Mouse (Mus musculus): ENCODE data around the gene Glb1. TPM values are rescaled to one million over a fixed set of nuclear protein-coding genes. Genes with fewer than 3 reads are reported as not detected.

The Glb1 gene
- total and polyA plus RNA-seq, 3 experiments, result 7.0 to 15.7 TPM; not detected in 1

- Histone ChIP-seq H3K36me3 (ENCODE audit: control insufficient read depth in 1 of 2, insufficient read depth in 2 of 2, low read length in 2 of 2) (no peaks in the 10 kb centered on the region), H3K79me2 (ENCODE audit: control insufficient read depth, insufficient read depth, low read length, poor library complexity) (no peaks in the 10 kb centered on the region), H3K27me3 (ENCODE audit: control insufficient read depth in 1 of 2, insufficient read depth in 2 of 2, low read length in 2 of 2) (no peaks in the 10 kb centered on the region), H3K4me3 (ENCODE audit: control insufficient read depth in 1 of 2, insufficient read depth in 1 of 2, low read depth in 2 of 2, low read length in 2 of 2) (no peak overlapping the region), H3K9me3 (replicated peaks; ENCODE audit: insufficient read depth, low read length) (no peaks in the 10 kb centered on the region), H3K27ac (ENCODE audit: control insufficient read depth, low read depth, low read length) (no peak overlapping the region), H3K4me1 (ENCODE audit: control insufficient read depth in 1 of 2, insufficient read depth in 2 of 2, low read length in 2 of 2) (no peaks in the 10 kb centered on the region), H3K9ac (ENCODE audit: control insufficient read depth, low read depth, low read length, poor library complexity, severe bottlenecking) (no peak overlapping the region)
- DNase-seq (ENCODE audit: low read depth, low spot score), result no peak
- TF ChIP-seq ZKSCAN1 (IDR thresholded peaks at IDR 0.05; ENCODE audit: low read depth, low read length), result no peak
- no peak for TF ChIP-seq TCF12 (IDR thresholded peaks at IDR 0.05; ENCODE audit: low read depth, low read length)
- TF ChIP-seq KAT2A (conservative IDR thresholded peaks at IDR 0.05; ENCODE audit: low read depth, low read length), result no peak
These were observed 42.5 kb downstream of the Glb1 start for GRCm38 (mm10) chr9:114443351-114443750.

DNA sequence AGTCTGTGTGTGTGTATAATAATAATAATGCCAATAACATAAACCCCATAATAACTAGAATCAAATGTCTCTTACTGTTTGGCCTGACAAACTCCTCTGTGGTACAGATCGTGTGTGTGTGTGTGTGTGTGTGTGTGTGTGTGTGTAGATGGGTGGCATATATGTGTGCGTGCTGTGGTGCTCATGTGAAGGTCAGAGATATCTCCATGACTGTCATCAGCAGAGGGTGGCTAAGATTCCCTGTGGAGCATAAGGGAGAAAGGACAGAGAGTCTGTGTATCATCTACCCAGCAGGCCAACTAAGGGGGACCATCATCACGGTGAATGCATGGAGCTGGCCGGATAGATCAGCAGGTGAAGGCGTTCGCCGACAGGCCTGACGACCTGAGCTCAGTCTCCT is 46.0 kb downstream of the Glb1 start:
- TF ChIP-seq NRF1 (IDR thresholded peaks at IDR 0.05; ENCODE audit: insufficient read depth, low read depth, low read length, poor library complexity, severe bottlenecking), result no peak
- no peak for TF ChIP-seq E2F4 (IDR thresholded peaks at IDR 0.05; ENCODE audit: borderline replicate concordance, low read depth, low read length)
- no peak for TF ChIP-seq GABPA (IDR thresholded peaks at IDR 0.05; ENCODE audit: low read depth, low read length)
- no peak for TF ChIP-seq POLR2AphosphoS2 (IDR thresholded peaks at IDR 0.05; ENCODE audit: low read length)
- TF ChIP-seq EP300 (IDR thresholded peaks at IDR 0.05; ENCODE audit: low read depth in 1 of 2, low read length in 2 of 2), result no peak
- TF ChIP-seq MAZ (IDR thresholded peaks at IDR 0.05; ENCODE audit: low read depth, low read length), result no peak
- TF ChIP-seq SMC3 (IDR thresholded peaks at IDR 0.05; ENCODE audit: low read depth, low read length), result no peak
- TF ChIP-seq ZC3H11A (IDR thresholded peaks at IDR 0.05; ENCODE audit: low read depth, low read length), result no peak
- TF ChIP-seq CTCF (IDR thresholded peaks at IDR 0.05 in 2 of 3, conservative IDR thresholded peaks at IDR 0.05 in 1 of 3; ENCODE audit: control insufficient read depth in 1 of 3, insufficient read depth in 1 of 3, low read depth in 2 of 3, low read length in 3 of 3, poor library complexity in 1 of 3, severe bottlenecking in 1 of 3), result no peak
- no peak for TF ChIP-seq MAX (IDR thresholded peaks at IDR 0.05; ENCODE audit: low read length)
- TF ChIP-seq ELF1 (IDR thresholded peaks at IDR 0.05; ENCODE audit: low read depth, low read length), result no peak
- no peak for TF ChIP-seq ZMIZ1 (IDR thresholded peaks at IDR 0.05; ENCODE audit: low read depth, low read length)
- TF ChIP-seq ETS1 (IDR thresholded peaks at IDR 0.05; ENCODE audit: low read depth, low read length), result no peak
- TF ChIP-seq TAL1 (IDR thresholded peaks at IDR 0.05; ENCODE audit: low read length), result no peak
- TF ChIP-seq SIN3A (IDR thresholded peaks at IDR 0.05; ENCODE audit: low read length), result no peak
- no peaks in the 10 kb centered on the region for H3K27me3 ChIP-seq (ENCODE audit: control insufficient read depth in 1 of 2, insufficient read depth in 2 of 2, low read length in 2 of 2)
- DNase-seq (ENCODE audit: low read depth, low spot score), result no peak
- no peak overlapping the region for H3K4me3 ChIP-seq (ENCODE audit: control insufficient read depth in 1 of 2, insufficient read depth in 1 of 2, low read depth in 2 of 2, low read length in 2 of 2)
- H3K9me3 ChIP-seq (replicated peaks; ENCODE audit: insufficient read depth, low read length), result no peaks in the 10 kb centered on the region
- H3K36me3 ChIP-seq (ENCODE audit: control insufficient read depth in 1 of 2, insufficient read depth in 2 of 2, low read length in 2 of 2), result no peaks in the 10 kb centered on the region
- no peaks in the 10 kb centered on the region for H3K79me2 ChIP-seq (ENCODE audit: control insufficient read depth, insufficient read depth, low read length, poor library complexity)
- no peak overlapping the region for H3K27ac ChIP-seq (ENCODE audit: control insufficient read depth, low read depth, low read length)
- no peak overlapping the region for H3K9ac ChIP-seq (ENCODE audit: control insufficient read depth, low read depth, low read length, poor library complexity, severe bottlenecking)
- H3K4me1 ChIP-seq (ENCODE audit: control insufficient read depth in 1 of 2, insufficient read depth in 2 of 2, low read length in 2 of 2), result no peaks in the 10 kb centered on the region

Measured in MEL (cell line).